Mouse (Mus musculus): ENCODE data around the gene Polr1a. TPM values are rescaled to one million over a fixed set of nuclear protein-coding genes. Genes with fewer than 3 reads are reported as not detected.

The Polr1a gene
- polyA plus RNA-seq, 1 experiment = 20.4 TPM

DNA sequence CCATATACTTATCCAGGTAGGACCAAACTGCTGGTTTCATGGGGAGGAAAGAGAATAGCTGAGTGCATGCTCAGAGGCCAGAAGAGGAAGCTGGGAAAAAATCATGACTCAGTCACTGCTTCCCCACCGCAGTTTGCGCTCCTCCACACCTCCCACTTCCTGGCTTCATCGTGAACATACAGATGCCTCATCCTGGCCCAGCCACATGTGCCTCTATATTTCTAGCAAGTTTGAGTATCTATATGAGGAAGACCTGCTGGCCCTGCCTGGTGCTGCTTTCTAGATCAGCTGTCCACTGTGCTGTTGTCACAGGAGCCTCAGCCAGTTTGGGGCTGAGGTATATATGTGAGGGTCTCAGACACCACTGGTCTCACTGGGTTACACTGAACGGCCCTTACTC, 72.6 kb downstream of the Polr1a start:
- TF ChIP-seq POLR2A (IDR thresholded peaks at IDR 0.05; ENCODE audit: borderline replicate concordance, extremely low read depth, insufficient read depth, insufficient read length, poor library complexity, severe bottlenecking) = no peak
- no peak for TF ChIP-seq CTCF (IDR thresholded peaks at IDR 0.05; ENCODE audit: borderline replicate concordance, extremely low read depth, insufficient read depth, insufficient read length)
- DNase-seq (ENCODE audit: low read depth) = no peak

DNA sequence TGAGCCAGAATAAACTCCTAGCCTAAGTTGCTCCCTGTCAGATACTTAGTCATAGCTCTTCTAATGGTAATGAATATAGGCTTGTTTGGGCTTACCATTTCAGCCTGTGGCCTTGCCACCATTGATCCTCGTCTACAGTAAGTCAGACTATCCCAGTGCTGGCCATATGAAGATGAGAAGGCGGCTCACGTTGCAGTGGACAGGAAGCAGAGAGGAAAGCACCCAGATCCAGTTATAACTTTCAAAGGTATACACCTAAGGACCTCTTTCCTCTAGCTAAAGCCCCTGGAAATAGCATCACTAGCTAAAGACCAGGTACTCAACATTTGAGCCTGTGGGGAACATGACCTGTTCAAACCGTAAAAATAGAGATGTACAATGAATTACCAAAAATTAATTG, 77.1 kb downstream of the Polr1a start:
- no peak for TF ChIP-seq CTCF (IDR thresholded peaks at IDR 0.05; ENCODE audit: borderline replicate concordance, extremely low read depth, insufficient read depth, insufficient read length)
- TF ChIP-seq POLR2A (IDR thresholded peaks at IDR 0.05; ENCODE audit: borderline replicate concordance, extremely low read depth, insufficient read depth, insufficient read length, poor library complexity, severe bottlenecking) = no peak
- no peak for DNase-seq (ENCODE audit: low read depth)

DNA sequence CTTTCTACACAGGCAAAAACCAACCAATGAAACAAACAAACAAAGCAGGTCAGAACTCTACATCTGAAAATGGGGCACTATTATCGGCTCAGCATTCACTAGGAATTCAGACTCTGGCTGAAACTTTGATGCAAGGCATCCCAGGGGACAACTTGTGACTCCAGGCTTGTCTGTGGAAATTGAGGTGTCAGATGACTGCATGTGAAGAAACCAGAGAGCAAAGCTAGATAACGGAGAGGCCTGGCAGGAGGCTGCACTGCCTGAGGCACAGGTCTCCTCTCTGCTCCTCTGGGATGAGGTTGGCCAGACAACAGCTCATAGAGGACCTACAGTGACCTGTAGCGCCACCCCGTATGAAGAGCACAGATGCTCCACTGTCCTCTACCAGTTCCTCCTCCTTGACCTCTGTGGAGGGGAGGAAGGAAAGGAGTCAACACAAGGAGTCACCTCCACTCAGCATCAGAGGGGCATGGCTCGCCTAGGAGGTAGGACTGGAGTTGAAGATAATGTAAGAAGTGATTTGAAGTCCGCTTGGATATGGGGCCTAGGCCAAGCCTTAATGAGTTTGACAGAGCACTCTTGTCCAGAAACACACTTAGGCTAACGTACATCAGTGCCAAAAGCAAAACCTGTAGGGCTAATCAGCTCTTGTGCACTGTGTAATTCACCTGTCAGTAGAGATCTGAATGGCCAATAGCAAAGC, 78.8 kb downstream of the Polr1a start:
- DNase-seq (ENCODE audit: low read depth) = no peak
- TF ChIP-seq POLR2A (IDR thresholded peaks at IDR 0.05; ENCODE audit: borderline replicate concordance, extremely low read depth, insufficient read depth, insufficient read length, poor library complexity, severe bottlenecking) (no peak), CTCF (IDR thresholded peaks at IDR 0.05; ENCODE audit: borderline replicate concordance, extremely low read depth, insufficient read depth, insufficient read length) (no peak)

- peak; percentile 36 for DNase-seq (ENCODE audit: low read depth)
- TF ChIP-seq POLR2A (IDR thresholded peaks at IDR 0.05; ENCODE audit: borderline replicate concordance, extremely low read depth, insufficient read depth, insufficient read length, poor library complexity, severe bottlenecking) (no peak), CTCF (IDR thresholded peaks at IDR 0.05; ENCODE audit: borderline replicate concordance, extremely low read depth, insufficient read depth, insufficient read length) (no peak)
Measured at GRCm38 (mm10) chr6:71989647-71990351, 80.9 kb downstream of the Polr1a start.

DNA sequence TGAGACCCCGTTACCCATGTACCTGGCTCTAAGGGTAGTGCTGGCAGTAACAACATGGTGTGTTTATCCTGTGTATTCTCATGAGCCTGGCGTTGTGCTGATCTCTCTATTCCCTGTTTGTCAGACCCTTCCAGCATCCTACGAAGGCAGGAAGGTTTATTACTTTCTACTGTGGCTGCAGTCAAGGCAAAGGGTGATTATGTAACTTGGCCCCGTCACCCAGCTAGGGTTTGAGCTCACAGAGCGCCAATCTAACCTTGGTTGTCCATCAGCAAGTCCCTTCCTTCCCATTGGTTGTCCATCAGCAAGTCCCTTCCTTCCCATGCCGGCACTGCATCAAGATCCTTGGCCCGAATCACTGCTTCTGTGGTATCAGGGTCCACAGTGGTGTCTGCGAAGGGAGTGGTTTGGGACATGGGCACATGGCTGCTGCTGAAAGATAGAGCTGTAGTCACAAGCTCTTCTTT, 81.6 kb downstream of the Polr1a start:
- TF ChIP-seq CTCF (IDR thresholded peaks at IDR 0.05; ENCODE audit: borderline replicate concordance, extremely low read depth, insufficient read depth, insufficient read length) (no peak), POLR2A (IDR thresholded peaks at IDR 0.05; ENCODE audit: borderline replicate concordance, extremely low read depth, insufficient read depth, insufficient read length, poor library complexity, severe bottlenecking) (no peak)
- peak; percentile 6 for DNase-seq (ENCODE audit: low read depth)

DNA sequence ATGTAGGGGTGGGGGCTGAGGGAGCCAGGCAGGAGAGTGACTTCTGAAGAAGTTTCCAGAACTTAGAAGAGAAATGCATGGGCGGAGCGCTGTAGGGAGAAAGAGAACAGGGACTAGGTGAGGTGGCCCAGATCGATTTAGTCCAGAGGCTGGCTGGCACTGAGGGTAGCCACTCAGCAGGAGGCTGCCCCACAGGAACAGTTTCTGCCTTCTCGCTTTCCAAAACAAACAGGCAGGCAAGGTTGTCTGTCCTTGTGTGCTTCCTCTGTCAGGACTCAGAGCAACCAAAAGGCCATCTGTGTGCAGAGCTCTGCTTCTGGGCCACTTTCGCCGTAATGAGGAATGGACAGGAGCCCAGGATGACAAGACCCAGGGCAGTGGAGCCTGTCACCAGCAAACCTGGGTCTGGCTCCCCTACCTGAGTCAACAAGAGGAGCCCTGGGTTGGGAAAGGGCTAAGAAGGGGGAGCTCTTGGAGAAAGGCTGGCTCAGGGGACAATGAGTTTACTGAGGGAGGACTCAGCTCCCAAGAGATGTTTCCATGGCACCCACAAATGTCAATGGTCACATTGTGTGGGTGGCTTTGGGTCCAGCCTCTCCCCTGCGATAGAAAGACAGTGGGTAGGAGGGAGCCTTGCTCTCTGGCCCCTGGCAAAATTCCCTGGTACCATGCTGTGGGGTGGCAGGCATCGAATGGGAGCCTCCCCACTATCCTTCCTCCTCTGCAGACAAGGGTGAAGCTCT, 82.5 kb downstream of the Polr1a start:
- TF ChIP-seq POLR2A (IDR thresholded peaks at IDR 0.05; ENCODE audit: borderline replicate concordance, extremely low read depth, insufficient read depth, insufficient read length, poor library complexity, severe bottlenecking) = no peak
- no peak for TF ChIP-seq CTCF (IDR thresholded peaks at IDR 0.05; ENCODE audit: borderline replicate concordance, extremely low read depth, insufficient read depth, insufficient read length)
- DNase-seq (ENCODE audit: low read depth) = peak; percentile 50

DNA sequence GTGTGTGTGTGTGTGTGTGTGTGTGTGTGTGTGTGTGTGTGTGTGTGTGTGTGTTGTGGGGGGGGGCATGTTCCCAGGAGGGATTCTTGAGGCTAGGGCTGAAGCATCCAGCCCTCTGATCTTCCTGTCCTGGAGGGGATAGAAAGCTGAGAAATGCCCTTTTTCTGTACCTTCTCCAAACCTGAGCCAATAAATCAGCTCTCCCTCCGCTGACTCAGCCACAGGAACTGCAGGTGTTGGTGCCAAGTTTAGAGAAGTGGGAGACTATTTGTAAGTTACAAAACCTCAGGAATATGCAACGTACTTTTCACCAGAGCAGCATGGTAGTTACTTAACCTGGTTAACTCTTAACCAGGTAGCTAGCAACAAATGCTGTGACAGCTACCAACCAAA, 83.1 kb downstream of the Polr1a start:
- DNase-seq (ENCODE audit: low read depth) = no peak
- TF ChIP-seq POLR2A (IDR thresholded peaks at IDR 0.05; ENCODE audit: borderline replicate concordance, extremely low read depth, insufficient read depth, insufficient read length, poor library complexity, severe bottlenecking) = no peak
- no peak for TF ChIP-seq CTCF (IDR thresholded peaks at IDR 0.05; ENCODE audit: borderline replicate concordance, extremely low read depth, insufficient read depth, insufficient read length)

- no peak for DNase-seq (ENCODE audit: low read depth)
- TF ChIP-seq POLR2A (IDR thresholded peaks at IDR 0.05; ENCODE audit: borderline replicate concordance, extremely low read depth, insufficient read depth, insufficient read length, poor library complexity, severe bottlenecking) = no peak
- TF ChIP-seq CTCF (IDR thresholded peaks at IDR 0.05; ENCODE audit: borderline replicate concordance, extremely low read depth, insufficient read depth, insufficient read length) = no peak
Measured at GRCm38 (mm10) chr6:71994004-71994403, 85.2 kb downstream of the Polr1a start.

DNA sequence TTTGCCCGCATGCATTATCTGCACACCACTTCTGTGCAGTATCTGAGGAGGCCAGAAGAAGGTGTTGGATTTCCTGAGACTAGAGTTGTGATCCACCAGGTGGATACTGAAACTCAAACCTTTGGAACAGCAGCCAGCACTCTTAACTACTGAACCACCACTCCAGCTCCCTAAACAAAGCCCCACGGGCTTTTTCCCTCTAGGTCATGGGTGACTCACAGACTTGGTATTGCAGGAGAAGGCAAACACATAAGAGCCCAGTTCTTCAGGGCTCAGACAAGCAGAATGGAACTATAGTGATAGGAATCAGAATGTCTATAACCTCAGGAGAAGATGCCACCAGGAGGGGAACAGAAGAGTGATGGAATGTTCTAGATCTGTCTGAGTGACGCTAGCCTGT, 86.2 kb downstream of the Polr1a start:
- no peak for DNase-seq (ENCODE audit: low read depth)
- no peak for TF ChIP-seq POLR2A (IDR thresholded peaks at IDR 0.05; ENCODE audit: borderline replicate concordance, extremely low read depth, insufficient read depth, insufficient read length, poor library complexity, severe bottlenecking)
- no peak for TF ChIP-seq CTCF (IDR thresholded peaks at IDR 0.05; ENCODE audit: borderline replicate concordance, extremely low read depth, insufficient read depth, insufficient read length)

DNA sequence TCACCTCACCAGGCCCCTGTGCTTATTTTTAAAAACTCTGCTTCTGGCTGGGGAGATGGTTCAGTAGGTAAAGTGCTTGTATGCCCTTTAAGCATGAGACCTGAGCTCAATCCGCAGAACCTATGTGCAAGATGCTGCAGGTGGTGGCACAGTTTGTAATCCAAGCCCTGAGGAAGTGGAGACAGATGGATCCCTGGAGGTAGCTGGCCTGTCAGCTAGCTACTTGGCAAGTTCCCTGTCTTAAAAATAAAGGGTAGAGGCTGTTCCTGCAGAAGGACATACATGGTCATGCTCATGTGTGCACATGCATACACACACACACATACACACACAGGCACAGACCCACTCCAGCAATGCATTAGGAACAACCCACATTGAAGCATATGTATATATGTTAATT, 88.4 kb downstream of the Polr1a start:
- TF ChIP-seq POLR2A (IDR thresholded peaks at IDR 0.05; ENCODE audit: borderline replicate concordance, extremely low read depth, insufficient read depth, insufficient read length, poor library complexity, severe bottlenecking) = no peak
- DNase-seq (ENCODE audit: low read depth) = no peak

GRCm38 (mm10) chr6:71999917-72000512, 91.2 kb downstream of the Polr1a start:
- DNase-seq (ENCODE audit: low read depth) = no peak
- TF ChIP-seq POLR2A (IDR thresholded peaks at IDR 0.05; ENCODE audit: borderline replicate concordance, extremely low read depth, insufficient read depth, insufficient read length, poor library complexity, severe bottlenecking) (no peak), CTCF (IDR thresholded peaks at IDR 0.05; ENCODE audit: borderline replicate concordance, extremely low read depth, insufficient read depth, insufficient read length) (no peak)
